Mouse (Mus musculus) urinary bladder, postnatal 4 days (tissue): Measurements from ENCODE around the gene Pdcl3.
A peak's percentile ranks its signal among the peaks of the same experiment; 100 is the strongest.

ENCODE experiments used
- DNase-seq, 2 experiments: peaks; one replicate each; pipeline ENCODE4 v3.0.0; 2021 to 2022; ENCODE audit warnings: low spot score in 2 of 2

The Pdcl3 gene

GRCm38 (mm10) chr1:38985308-38985707 is at the start of gene Pdcl3:
Gene Pdcl3, plus strand, starts transcription at chr1:38985608.
- DNase-seq = no peak

GRCm38 (mm10) chr1:38936780-38937179 is 48.6 kb upstream of the Pdcl3 start:
- no peak for DNase-seq

- no peak for DNase-seq
These were observed 46.6 kb upstream of the Pdcl3 start, which contains the start of gene Nms for GRCm38 (mm10) chr1:38938849-38939248. Gene Nms, plus strand, starts transcription at chr1:38939149.

GRCm38 (mm10) chr1:38939608-38940007 is 45.8 kb upstream of the Pdcl3 start:
- no peak for DNase-seq

GRCm38 (mm10) chr1:38956457-38956856 is 29.0 kb upstream of the Pdcl3 start:
- no peak for DNase-seq

GRCm38 (mm10) chr1:38969116-38969515 is 16.3 kb upstream of the Pdcl3 start:
- DNase-seq = no peak

- DNase-seq = no peak
These were observed 13.7 kb upstream of the Pdcl3 start for GRCm38 (mm10) chr1:38971712-38972111.

- no peak for DNase-seq
These were observed 12.3 kb upstream of the Pdcl3 start for GRCm38 (mm10) chr1:38972986-38973592.

- DNase-seq = no peak
These were observed 5.5 kb upstream of the Pdcl3 start for GRCm38 (mm10) chr1:38979953-38980352.

- no peak for DNase-seq
These were observed 1.5 kb upstream of the Pdcl3 start for GRCm38 (mm10) chr1:38983870-38984269.

- DNase-seq = peak; percentile 95 to 96
These were observed 1.9 kb downstream of the Pdcl3 start for GRCm38 (mm10) chr1:38987080-38987864.

- DNase-seq = no peak
These were observed 2.4 kb downstream of the Pdcl3 start for GRCm38 (mm10) chr1:38987865-38988211.

- DNase-seq = no peak
These were observed 2.9 kb downstream of the Pdcl3 start for GRCm38 (mm10) chr1:38988357-38988756.

GRCm38 (mm10) chr1:38992365-38992764 is 7.0 kb downstream of the Pdcl3 start:
- DNase-seq = no peak

GRCm38 (mm10) chr1:39001106-39001505 is 15.7 kb downstream of the Pdcl3 start:
- peak; percentile 60 to 79 for DNase-seq

GRCm38 (mm10) chr1:39005751-39006354 is 20.4 kb downstream of the Pdcl3 start:
- no peak for DNase-seq

GRCm38 (mm10) chr1:39006830-39007829 is 21.7 kb downstream of the Pdcl3 start:
- DNase-seq = no peak

GRCm38 (mm10) chr1:39010583-39011021 is 25.2 kb downstream of the Pdcl3 start:
- DNase-seq = peak in 1 of 2 experiments; percentile 34

GRCm38 (mm10) chr1:39012576-39012975 is 27.2 kb downstream of the Pdcl3 start:
- DNase-seq = no peak

- DNase-seq = no peak
These were observed 28.4 kb downstream of the Pdcl3 start for GRCm38 (mm10) chr1:39013843-39014242.

GRCm38 (mm10) chr1:39015529-39015928 is 30.1 kb downstream of the Pdcl3 start:
- DNase-seq = no peak

- no peak for DNase-seq
These were observed 32.5 kb downstream of the Pdcl3 start for GRCm38 (mm10) chr1:39017871-39018270.
